Mouse (Mus musculus): ENCODE measurements at regions not wholly inside any gene's neighbourhood (a gene's known extent, or its start where the extent isn't known, plus 50 kb on each side); places are given as distances from the start of the nearest gene placed in this dataset.
"Not testable (repeated sequence)": the region's sequence is repeated elsewhere in the genome, so short reads cannot be mapped to it uniquely, and the experiment has no call there.

GRCm38 (mm10) chr14:53704351-53704750 lies 549.6 kb downstream of the Dad1 start:
- not testable (repeated sequence) for H3K36me3 ChIP-seq; H3K4me2 ChIP-seq (replicated peaks); H3K27me3 ChIP-seq; H3K9ac ChIP-seq; H3K4me3 ChIP-seq (replicated peaks); H3K9me3 ChIP-seq (replicated peaks); H3K4me1 ChIP-seq; ATAC-seq (ENCODE audit: insufficient number of reproducible peaks, low FRiP score, low TSS enrichment, low read depth); H3K27ac ChIP-seq (replicated peaks)
- 83% methylated on average over 5 of the region's 5 CpGs for WGBS

DNA sequence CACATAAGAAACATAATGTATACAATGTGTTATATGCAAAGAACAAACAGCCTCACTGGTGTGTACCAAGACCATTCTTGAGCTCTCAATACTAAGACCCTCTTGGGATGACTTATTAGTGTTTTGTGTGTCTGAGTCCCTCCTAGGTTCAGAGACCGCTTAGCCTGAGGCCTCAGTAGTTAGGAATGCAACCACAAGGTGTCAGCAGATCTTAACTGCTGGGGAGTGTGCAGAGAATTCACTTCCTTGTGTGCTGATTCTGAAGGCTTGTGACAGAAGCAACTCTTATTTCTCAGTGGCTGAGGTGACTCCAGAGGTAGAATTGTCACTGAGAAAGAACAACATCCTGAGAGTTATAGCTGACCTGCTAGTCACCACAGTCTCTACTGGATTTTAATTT lies 550.3 kb downstream of the Dad1 start:
- ATAC-seq (ENCODE audit: insufficient number of reproducible peaks, low FRiP score, low TSS enrichment, low read depth); H3K27me3 ChIP-seq; H3K4me3 ChIP-seq (replicated peaks); H3K4me1 ChIP-seq; H3K36me3 ChIP-seq; H3K4me2 ChIP-seq (replicated peaks); H3K27ac ChIP-seq (replicated peaks); H3K9ac ChIP-seq; H3K9me3 ChIP-seq (replicated peaks): not testable (repeated sequence)
- 33% methylated on average over 1 of the region's 1 CpGs for WGBS

DNA sequence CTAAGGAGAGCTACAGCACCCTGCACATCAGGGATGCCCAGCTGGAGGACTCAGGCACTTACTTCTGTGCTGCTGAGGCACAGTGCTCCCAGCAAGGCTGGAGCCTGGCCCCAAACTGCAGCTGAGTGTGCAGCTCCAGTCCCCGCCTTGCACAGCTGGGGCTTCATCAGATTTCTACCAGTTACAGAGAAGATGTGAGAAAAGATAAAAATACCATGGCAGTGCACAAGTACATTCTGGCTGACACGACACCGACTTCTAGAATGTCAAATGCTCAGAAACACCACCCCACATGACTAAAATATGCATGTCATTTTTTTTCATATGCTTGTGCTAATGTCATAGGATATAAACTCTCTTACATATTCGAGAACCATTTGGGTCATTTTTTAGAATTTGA lies 569.8 kb downstream of the Dad1 start:
- not testable (repeated sequence) for H3K4me1 ChIP-seq; H3K9ac ChIP-seq; H3K27me3 ChIP-seq; H3K9me3 ChIP-seq (replicated peaks); ATAC-seq (ENCODE audit: insufficient number of reproducible peaks, low FRiP score, low TSS enrichment, low read depth); H3K36me3 ChIP-seq; H3K4me3 ChIP-seq (replicated peaks); H3K4me2 ChIP-seq (replicated peaks); H3K27ac ChIP-seq (replicated peaks)
- WGBS, result 56% methylated on average over 4 of the region's 4 CpGs

- H3K9me3 ChIP-seq (replicated peaks); H3K4me1 ChIP-seq; ATAC-seq (ENCODE audit: insufficient number of reproducible peaks, low FRiP score, low TSS enrichment, low read depth); H3K27me3 ChIP-seq; H3K9ac ChIP-seq; H3K27ac ChIP-seq (replicated peaks); H3K4me3 ChIP-seq (replicated peaks); H3K4me2 ChIP-seq (replicated peaks); H3K36me3 ChIP-seq: not testable (repeated sequence)
- WGBS, result 76% methylated on average over 9 of the region's 9 CpGs
These were observed 570.4 kb downstream of the Dad1 start for GRCm38 (mm10) chr14:53683361-53684015.

DNA sequence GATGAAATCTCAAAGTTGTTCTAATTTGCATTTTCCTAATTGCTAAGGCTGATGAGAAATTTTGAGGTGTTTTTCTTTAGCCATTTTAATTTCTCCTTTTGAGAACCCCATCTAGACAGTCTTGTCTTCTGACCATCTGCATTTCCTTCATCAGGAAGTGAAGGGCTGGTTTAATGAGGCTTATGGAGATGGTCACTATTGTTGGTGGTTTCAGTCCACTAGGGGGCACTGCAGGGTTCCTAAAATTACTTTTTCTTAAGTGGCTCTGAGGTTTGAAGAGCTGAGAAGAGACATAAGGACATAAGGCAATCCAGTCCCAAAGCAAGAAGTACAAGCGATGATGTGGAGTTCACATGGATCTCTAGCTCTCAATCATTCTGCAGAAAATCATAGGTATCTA lies 571.2 kb downstream of the Dad1 start:
- 86% methylated on average over 1 of the region's 1 CpGs for WGBS
- not testable (repeated sequence) for H3K27ac ChIP-seq (replicated peaks); ATAC-seq (ENCODE audit: insufficient number of reproducible peaks, low FRiP score, low TSS enrichment, low read depth); H3K9me3 ChIP-seq (replicated peaks); H3K36me3 ChIP-seq; H3K4me3 ChIP-seq (replicated peaks); H3K4me1 ChIP-seq; H3K4me2 ChIP-seq (replicated peaks); H3K27me3 ChIP-seq; H3K9ac ChIP-seq

GRCm38 (mm10) chr14:53681320-53681719 lies 572.6 kb downstream of the Dad1 start:
- H3K36me3 ChIP-seq; ATAC-seq (ENCODE audit: insufficient number of reproducible peaks, low FRiP score, low TSS enrichment, low read depth); H3K9ac ChIP-seq; H3K27me3 ChIP-seq; H3K27ac ChIP-seq (replicated peaks); H3K4me1 ChIP-seq; H3K9me3 ChIP-seq (replicated peaks); H3K4me3 ChIP-seq (replicated peaks); H3K4me2 ChIP-seq (replicated peaks): not testable (repeated sequence)
- WGBS, result 78% methylated on average over 5 of the region's 5 CpGs

DNA sequence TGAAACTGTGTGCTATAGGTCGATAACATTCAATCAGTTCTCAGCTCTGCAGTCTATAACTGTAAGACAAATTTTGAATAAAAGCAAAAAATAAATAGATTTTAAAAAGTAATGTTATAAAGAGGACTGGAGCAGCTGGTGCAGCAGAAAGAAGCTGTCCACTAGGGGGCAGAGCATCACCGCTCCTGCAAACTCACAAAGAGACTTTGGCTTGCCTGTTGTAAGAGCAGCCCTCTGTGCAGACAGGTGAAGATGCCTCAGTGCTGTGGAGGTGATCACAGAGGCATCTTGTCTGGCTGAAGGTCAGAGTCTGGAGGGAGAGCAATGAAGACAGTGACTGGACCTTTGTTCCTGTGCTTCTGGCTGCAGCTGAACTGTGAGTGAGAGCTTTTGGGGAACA lies 588.2 kb downstream of the Dad1 start:
- ATAC-seq (ENCODE audit: insufficient number of reproducible peaks, low FRiP score, low TSS enrichment, low read depth); H3K36me3 ChIP-seq; H3K9me3 ChIP-seq (replicated peaks); H3K9ac ChIP-seq; H3K4me1 ChIP-seq; H3K4me3 ChIP-seq (replicated peaks); H3K4me2 ChIP-seq (replicated peaks); H3K27ac ChIP-seq (replicated peaks); H3K27me3 ChIP-seq: not testable (repeated sequence)
- 14% methylated on average over 2 of the region's 2 CpGs for WGBS

DNA sequence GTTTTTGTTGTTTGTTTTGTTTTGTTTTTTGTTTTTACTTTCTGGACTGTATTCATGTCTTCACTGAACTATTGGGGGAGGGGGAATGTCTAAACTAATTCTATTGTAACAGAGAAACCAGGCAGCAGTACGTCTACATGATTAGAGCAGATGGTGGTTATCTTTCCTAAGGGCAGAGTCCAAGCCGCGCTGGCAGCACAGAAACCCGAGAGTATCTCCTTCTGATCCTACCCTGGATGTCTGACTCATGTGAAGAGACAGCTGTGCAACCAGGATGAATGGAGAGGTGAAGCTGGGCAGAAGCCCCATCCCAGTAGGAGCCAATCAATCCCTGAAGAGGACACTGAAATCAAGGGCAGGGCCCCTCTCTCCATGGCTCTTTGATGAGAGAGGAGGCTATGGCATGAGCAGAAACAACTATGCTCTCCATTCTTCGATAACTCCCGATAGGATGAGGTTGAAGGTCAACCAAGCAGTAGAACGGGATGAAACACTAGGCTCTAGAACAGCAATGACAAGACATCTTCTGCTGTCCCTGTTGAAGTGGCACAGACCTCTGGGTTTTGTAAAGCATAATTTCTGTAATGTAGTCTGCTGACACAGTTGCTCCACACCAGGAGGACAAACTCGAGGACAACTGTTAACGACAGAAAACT lies 591.1 kb downstream of the Dad1 start:
- not testable (repeated sequence) for H3K4me2 ChIP-seq (replicated peaks); H3K9me3 ChIP-seq (replicated peaks); H3K4me1 ChIP-seq; H3K27me3 ChIP-seq; H3K4me3 ChIP-seq (replicated peaks); ATAC-seq (ENCODE audit: insufficient number of reproducible peaks, low FRiP score, low TSS enrichment, low read depth); H3K36me3 ChIP-seq; H3K9ac ChIP-seq; H3K27ac ChIP-seq (replicated peaks)
- 67% methylated on average over 9 of the region's 9 CpGs for WGBS

GRCm38 (mm10) chr14:53654669-53655068 lies 599.2 kb downstream of the Dad1 start:
- not testable (repeated sequence) for ATAC-seq (ENCODE audit: insufficient number of reproducible peaks, low FRiP score, low TSS enrichment, low read depth); H3K27ac ChIP-seq (replicated peaks); H3K4me3 ChIP-seq (replicated peaks); H3K9me3 ChIP-seq (replicated peaks); H3K27me3 ChIP-seq; H3K4me2 ChIP-seq (replicated peaks); H3K36me3 ChIP-seq; H3K9ac ChIP-seq; H3K4me1 ChIP-seq
- WGBS, result 90% methylated on average over 3 of the region's 3 CpGs

DNA sequence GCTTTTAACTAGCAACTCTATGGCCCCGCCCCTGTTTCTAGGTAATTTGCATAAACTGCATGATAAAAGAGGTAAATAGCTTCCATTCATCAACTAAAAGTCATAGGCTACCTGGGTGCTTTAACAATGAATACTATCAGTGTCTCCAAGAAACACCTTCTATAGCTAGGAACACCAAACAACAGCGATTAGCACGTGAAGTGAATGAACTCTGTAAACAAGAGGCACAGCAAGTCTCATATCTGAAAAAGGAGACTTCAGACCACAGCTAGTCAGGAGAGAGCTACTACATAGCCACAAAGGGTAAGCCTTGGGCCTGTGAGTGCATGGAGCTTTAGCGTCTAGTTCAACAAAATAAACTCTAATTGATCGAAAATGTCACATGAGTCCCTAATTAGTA lies 602.8 kb downstream of the Dad1 start:
- 61% methylated on average over 4 of the region's 5 CpGs for WGBS

DNA sequence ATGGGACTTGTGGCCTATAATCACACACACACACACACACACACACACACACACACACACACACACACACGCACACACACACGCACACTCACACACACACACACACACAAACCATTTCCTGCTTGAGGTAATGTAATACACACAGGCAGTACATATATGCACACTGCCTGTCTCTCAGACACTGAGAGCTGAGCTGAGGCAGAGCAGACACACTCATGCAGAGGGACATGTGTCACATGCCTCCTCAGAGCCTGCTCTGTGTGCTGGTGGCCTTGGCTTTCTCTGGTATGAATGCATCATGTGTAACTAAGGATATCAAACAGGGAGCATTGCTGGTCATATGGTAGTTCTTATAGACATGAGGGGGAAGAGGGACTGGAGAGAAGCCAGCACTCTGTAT lies 604.7 kb downstream of the Dad1 start:
- H3K27ac ChIP-seq (replicated peaks); H3K27me3 ChIP-seq; H3K4me3 ChIP-seq (replicated peaks); ATAC-seq (ENCODE audit: insufficient number of reproducible peaks, low FRiP score, low TSS enrichment, low read depth); H3K9me3 ChIP-seq (replicated peaks); H3K4me2 ChIP-seq (replicated peaks); H3K4me1 ChIP-seq; H3K36me3 ChIP-seq; H3K9ac ChIP-seq: not testable (repeated sequence)
- WGBS, result 60% methylated on average over 2 of the region's 2 CpGs

More for the DNA sequence above, 602.8 kb downstream of the Dad1 start:
- not testable (repeated sequence) for H3K4me1 ChIP-seq; ATAC-seq (ENCODE audit: insufficient number of reproducible peaks, low FRiP score, low TSS enrichment, low read depth); H3K4me3 ChIP-seq (replicated peaks); H3K36me3 ChIP-seq; H3K9ac ChIP-seq; H3K27ac ChIP-seq (replicated peaks); H3K9me3 ChIP-seq (replicated peaks); H3K4me2 ChIP-seq (replicated peaks); H3K27me3 ChIP-seq

GRCm38 (mm10) chr14:53640441-53640840 lies 613.5 kb downstream of the Dad1 start:
- not testable (repeated sequence) for H3K27ac ChIP-seq (replicated peaks); ATAC-seq (ENCODE audit: insufficient number of reproducible peaks, low FRiP score, low TSS enrichment, low read depth)
- WGBS, result 36% methylated on average over 1 of the region's 1 CpGs

More at GRCm38 (mm10) chr14:53640441-53640840, 613.5 kb downstream of the Dad1 start:
- not testable (repeated sequence) for H3K4me2 ChIP-seq (replicated peaks); H3K4me3 ChIP-seq (replicated peaks); H3K9me3 ChIP-seq (replicated peaks); H3K27me3 ChIP-seq; H3K36me3 ChIP-seq; H3K9ac ChIP-seq; H3K4me1 ChIP-seq

Data from embryonic facial prominence, embryonic 15.5 days (tissue).